Mouse (Mus musculus) lung, adult 2 months (tissue): ENCODE measurements around the gene Rflna. TPM values are rescaled to one million over a fixed set of nuclear protein-coding genes. Genes with fewer than 3 reads are reported as not detected.

Experiments
- DNase-seq: peaks from one replicate; pipeline ENCODE4 v3.0.0; 2022
- H3K4me1 ChIP-seq: fragments of 200-500 bp; 2 replicates; pipeline ENCODE4 v1.6.1; 2011; ENCODE audit warnings: low read length; ENCODE audit not compliant: control insufficient read depth, insufficient read depth
- H3K4me3 ChIP-seq: fragments of 200-500 bp; replicated peaks from 2 replicates; pipeline ENCODE3; 2011; ENCODE audit warnings: low read depth, mild to moderate bottlenecking, control low read depth, low read length; ENCODE audit errors: extremely low read depth
- CTCF ChIP-seq: fragments of 200-500 bp; IDR thresholded peaks from 2 replicates; pipeline ENCODE4 v1.5.1; 2011; ENCODE audit warnings: mild to moderate bottlenecking, low read length, control low read depth; ENCODE audit not compliant: insufficient read depth
- POLR2A ChIP-seq: fragments of 200-500 bp; IDR thresholded peaks from 2 replicates; pipeline ENCODE4 v1.6.1; 2011; ENCODE audit warnings: low read depth, mild to moderate bottlenecking, control low read depth, low read length, borderline replicate concordance; ENCODE audit errors: extremely low read depth
- WGBS: fragments of 180-500 bp; shearing (Covaris S2); methylation state at CpG from one replicate; pipeline ENCODE4 v1.1.7; 2018; 5-methylcytosine and 5-hydroxymethylcytosine counted together
- polyA plus RNA-seq: library from polyadenylated mRNA; depleted of rRNA; stranded (reverse); fragments of >200 nt; gene quantifications from 2 replicates; pipeline ENCODE4 v1.2.3, GENCODE M21; 2012

Rflna gene
- polyA plus RNA-seq, 1 experiment: 20.2 TPM

DNA sequence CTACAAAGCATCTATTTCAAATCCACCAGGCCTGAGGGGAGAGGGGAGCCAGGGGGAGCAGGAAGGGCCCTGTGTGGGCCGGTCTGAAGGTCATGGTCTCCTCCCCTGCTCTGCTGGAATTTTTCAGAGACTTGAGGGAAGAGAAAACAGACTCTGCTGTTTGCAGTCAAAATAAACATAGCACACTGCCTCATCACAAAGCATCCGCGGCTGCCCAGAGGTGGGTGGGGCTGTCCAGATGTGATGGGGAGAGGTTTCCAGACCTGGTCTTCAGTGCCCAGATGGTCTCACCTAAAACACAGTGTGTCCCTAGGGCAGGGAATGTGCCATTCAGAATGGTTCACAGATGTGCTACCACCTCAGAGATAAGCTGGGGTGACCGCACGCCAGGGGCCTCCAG, 43.4 kb downstream of the Rflna start:
- TF ChIP-seq POLR2A (no peak), CTCF (no peak)
- 60% methylated on average over 5 of the region's 5 CpGs for WGBS
- no peak for DNase-seq

DNA sequence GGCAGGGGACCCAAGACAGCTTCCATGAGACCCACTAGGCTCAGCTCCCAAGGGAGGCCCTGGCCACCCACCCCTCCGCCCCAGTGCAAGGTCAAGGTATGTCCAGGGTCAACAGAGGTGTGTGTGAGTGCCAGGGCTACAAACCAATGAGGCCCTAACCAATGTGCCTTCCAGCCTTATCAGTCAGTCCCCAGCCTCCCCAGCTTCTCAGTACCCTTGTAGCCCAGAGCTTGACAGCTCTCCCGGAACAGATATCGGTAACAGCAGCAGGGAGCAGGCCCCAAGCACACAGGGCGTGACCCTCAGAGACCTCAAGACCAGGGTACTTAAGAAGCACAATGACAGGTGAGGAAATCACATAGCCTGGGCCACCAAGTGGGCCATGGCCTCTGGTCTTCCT, 46.5 kb downstream of the Rflna start:
- TF ChIP-seq POLR2A (no peak), CTCF (no peak)
- WGBS: 85% methylated on average over 4 of the region's 4 CpGs
- Histone ChIP-seq H3K4me3 (no peak overlapping the region), H3K4me1 (peaks cover 19% of the 10 kb centered on the region)
- no peak for DNase-seq

More for the DNA sequence above, 43.4 kb downstream of the Rflna start:
- Histone ChIP-seq H3K4me3 (no peak overlapping the region), H3K4me1 (no peaks in the 10 kb centered on the region)

DNA sequence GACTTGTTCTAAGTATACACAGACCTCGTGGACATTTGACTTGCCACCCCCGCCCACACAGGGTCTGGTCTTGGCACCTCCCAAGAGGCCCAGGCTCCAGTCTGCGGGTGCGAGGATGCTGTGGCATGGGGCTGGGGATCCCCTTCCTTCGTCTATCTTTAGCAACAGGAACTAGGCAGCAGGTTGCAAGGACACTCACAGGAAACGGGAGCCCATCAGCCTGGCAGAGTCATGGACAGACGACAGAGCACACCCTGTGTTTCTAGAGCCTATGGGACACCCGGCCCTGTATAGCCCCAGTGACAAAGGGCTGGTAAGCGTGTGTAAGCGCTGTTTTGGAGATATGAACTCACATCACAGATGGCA, 49.2 kb downstream of the Rflna start:
- WGBS: 32% methylated on average over 10 of the region's 10 CpGs
- TF ChIP-seq CTCF (no peak), POLR2A (no peak)
- H3K4me3 ChIP-seq: no peak overlapping the region
- no peak for DNase-seq
- peaks cover 41% of the 10 kb centered on the region for H3K4me1 ChIP-seq

DNA sequence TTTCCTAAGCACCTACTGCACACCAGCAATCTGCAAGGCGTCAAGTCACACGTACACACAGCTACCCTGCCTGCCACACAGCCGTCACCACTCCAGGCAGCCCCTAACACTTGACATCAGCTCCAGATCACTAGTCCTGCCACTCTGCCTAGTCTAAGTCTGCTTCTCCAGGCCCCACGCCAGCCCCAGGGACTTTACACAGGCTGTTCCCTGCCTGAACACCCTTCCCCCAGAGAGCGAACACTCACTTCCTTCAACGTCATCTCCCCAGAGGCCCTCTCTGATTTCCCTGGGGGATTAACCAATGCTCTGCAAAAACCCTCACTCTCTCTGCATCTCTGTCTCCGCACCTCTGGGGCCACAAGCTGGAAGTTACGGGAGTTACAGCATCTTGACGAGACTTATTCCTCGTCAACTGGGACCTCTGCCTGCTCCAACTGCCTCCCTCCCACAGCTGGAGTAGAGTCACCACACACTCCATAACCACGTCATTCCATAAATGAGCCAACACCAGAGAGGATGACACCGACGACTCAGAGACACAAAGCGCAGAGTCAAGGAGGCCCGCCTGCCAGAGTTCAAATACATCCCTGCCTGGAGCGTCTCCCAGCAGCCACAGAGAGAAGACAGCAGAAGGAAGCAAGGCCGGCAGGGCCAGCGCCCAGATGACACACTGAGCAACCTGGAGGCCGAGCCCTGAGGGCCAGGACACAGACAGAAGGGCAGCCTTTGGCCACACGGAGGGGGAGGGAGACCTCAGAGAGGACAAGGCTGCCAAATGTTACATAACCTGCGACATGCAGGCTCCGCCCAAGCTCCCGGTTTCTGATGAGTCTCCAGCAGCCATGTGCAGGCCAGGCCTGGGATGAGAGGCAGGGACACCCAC, 49.8 kb downstream of the Rflna start:
- H3K4me1 ChIP-seq: peaks cover 47% of the 10 kb centered on the region
- TF ChIP-seq POLR2A: no peak
- no peak for TF ChIP-seq CTCF

DNA sequence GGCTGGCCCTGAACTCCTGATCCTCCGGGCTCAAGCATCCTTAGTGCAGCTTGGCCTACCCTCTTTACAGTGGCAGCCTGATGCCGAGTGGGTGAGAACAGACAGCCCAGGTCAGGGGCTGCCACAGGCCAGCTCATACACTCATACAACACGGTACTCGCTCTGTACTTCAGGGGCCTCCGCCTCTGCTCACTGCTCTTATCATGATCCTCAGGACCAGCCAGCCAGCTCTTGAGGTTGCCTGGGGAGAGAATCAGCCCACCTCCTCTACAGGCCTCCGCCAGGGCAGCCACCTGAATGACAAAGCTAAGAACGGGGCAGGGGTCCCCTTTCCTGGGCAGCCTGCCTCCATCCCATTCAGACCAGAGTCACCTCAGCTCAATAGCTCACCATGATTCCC, 50.6 kb downstream of the Rflna start:
- TF ChIP-seq POLR2A: no peak
- no peak for TF ChIP-seq CTCF
- 67% methylated on average over 7 of the region's 7 CpGs for WGBS
- Histone ChIP-seq H3K4me1 (peaks cover 52% of the 10 kb centered on the region), H3K4me3 (no peak overlapping the region)
- DNase-seq: no peak

More for the DNA sequence above, 49.8 kb downstream of the Rflna start:
- H3K4me3 ChIP-seq: no peak overlapping the region
- DNase-seq: peak; percentile 54
- WGBS: 40% methylated on average over 23 of the region's 23 CpGs

DNA sequence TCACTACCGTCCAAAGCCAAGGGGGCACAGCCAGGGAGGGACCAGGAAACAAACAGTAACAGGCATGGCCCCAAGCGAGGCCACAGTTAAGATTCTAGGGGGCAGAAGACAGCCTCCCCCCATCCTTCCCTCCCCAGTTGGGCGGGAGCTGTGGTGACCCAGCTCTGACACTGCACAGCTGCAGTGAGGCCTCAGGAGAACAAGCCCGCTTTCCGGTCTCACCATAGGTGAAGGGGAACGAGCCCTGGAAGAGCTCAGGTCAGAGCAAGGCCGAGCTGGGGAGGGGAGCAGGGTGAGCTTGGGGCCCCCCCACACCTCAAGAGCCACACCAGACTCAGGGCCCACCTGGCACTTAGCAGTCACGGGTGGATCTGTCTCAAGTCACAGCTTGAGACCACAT, 52.9 kb downstream of the Rflna start:
- peaks cover 58% of the 10 kb centered on the region for H3K4me1 ChIP-seq
- 76% methylated on average over 8 of the region's 8 CpGs for WGBS
- no peak for TF ChIP-seq POLR2A
- no peak for TF ChIP-seq CTCF
- no peak for DNase-seq
- H3K4me3 ChIP-seq: no peak overlapping the region

DNA sequence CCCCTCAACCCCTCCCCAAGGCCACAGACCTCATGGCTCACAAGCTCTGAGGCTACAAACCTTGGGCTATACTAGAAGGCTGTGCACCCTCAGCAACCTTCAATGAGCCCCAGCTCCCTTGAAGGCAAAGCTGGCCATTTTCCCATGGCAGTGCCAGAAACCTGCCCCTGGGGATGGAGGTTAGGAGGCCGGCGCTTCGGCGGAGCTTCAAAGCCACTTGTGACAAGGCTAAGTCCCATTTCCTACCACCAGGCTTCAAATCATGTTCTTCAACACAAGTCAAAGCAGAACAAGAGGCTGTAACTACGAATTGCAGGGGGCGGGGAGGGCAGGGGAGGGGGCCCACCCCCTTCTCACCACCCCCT, 53.3 kb downstream of the Rflna start:
- H3K4me3 ChIP-seq: no peak overlapping the region
- no peak for TF ChIP-seq POLR2A
- TF ChIP-seq CTCF: no peak
- WGBS: 40% methylated on average over 6 of the region's 6 CpGs
- no peak for DNase-seq
- H3K4me1 ChIP-seq: peaks cover 58% of the 10 kb centered on the region

DNA sequence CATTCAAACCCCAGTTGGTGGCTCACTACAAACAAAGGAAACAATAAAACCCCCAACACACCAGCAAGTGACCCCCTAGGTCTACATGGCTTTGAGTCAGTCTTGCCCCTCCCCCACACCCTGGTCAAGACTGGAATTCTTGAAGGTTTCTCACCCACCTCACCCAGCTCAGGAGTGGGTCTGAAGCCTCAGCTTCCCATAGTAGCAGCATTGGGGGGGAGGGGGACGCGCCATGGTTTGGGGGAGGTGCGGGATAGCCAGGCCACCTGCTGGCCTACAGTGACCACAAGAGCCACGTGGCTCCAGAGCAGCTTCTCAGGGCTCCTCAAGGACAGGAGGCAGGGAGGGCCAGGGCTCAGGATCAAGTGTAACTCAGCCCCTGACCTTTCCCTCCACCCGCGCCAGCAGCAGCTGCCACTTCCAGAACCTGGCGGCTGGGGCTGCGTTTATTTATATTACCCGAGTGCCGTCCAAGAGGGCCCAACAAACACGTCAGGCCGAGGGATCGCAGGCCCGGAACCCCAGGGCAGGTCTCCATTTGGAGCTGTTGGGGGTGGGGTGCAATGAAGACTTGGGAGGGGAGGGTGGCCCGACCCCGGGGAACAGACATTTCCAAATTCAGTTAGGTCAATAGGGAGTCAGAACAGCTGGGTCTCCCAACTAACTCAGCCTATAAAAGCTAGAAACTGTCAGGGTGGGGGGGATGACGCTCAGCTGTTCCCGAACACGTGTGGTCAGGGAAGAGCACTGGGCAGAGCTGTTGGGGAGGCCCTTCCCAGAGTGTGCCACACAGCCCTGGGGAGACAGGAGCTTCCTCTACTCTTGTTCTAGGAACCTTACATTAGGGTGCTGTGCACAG, 53.9 kb downstream of the Rflna start:
- H3K4me1 ChIP-seq: peaks cover 57% of the 10 kb centered on the region
- H3K4me3 ChIP-seq: peak overlapping the region; percentile 67
- WGBS: 8% methylated on average over 19 of the region's 19 CpGs
- TF ChIP-seq POLR2A: peak; percentile 22; the same call in 1 of the 2 replicates
- TF ChIP-seq CTCF: no peak
- DNase-seq: peak; percentile 71

DNA sequence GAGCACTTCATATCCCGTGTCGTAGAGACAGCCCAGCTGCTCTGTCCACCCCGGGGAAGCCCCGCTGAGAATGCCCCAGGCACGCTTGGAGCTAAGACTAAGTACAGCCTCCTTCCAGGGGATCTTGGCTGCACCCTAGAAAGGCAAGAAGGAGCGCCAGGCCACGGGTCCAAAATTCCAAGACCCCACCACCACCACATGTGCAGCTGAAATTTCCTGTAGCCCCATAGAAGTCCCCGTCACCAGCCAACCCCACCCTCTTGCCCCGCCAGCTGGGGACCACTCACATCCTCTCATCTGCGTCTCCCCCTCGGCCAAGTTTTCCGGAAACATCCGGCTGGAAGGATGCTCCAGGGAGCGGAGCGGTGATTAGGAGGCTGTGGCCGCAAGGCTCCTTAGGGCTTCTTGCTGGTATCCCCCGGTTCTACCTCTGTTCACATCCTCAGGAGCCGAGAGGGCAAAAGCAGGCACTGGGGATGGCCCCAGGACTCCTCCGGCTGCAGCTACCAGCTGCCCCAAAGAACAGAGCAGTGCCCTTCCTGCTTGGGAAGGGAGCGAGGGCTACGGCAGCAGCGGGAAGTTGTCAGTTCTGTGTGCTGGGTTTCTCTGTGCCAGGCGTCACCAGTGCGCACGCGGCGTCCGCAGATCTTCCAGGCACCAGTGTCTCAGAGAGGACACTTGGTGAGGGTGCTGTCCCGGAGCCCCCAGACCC, 54.7 kb downstream of the Rflna start:
- Histone ChIP-seq H3K4me1 (peaks cover 49% of the 10 kb centered on the region), H3K4me3 (peak overlapping the region; percentile 67)
- WGBS: 15% methylated on average over 29 of the region's 29 CpGs
- TF ChIP-seq POLR2A: no peak
- TF ChIP-seq CTCF: no peak
- peak; percentile 65 for DNase-seq
